Mouse (Mus musculus) stomach, postnatal 0 days (tissue): Measurements from ENCODE around the gene Med16.

Source experiments
- CTCF ChIP-seq: IDR thresholded peaks from 2 replicates; pipeline ENCODE4 v1.5.1; 2016; ENCODE audit warnings: antibody characterized with exemption, low read depth, mild to moderate bottlenecking, moderate library complexity
- EP300 ChIP-seq: optimal IDR thresholded peaks from 2 replicates; pipeline ENCODE3; 2016; ENCODE audit warnings: antibody characterized with exemption

- TF ChIP-seq CTCF = no peak; the same call in 1 of the 2 replicates
- TF ChIP-seq EP300 = peak; percentile 85
Observed at GRCm38 (mm10) chr10:79926491-79927323, 18.0 kb upstream of the Med16 start, which contains the start of gene Arid3a.
